Mouse (Mus musculus) hindbrain, embryonic 15.5 days (tissue): ENCODE measurements around the gene Nup35. TPM values are rescaled to one million over a fixed set of nuclear protein-coding genes. Genes with fewer than 3 reads are reported as not detected.

ENCODE experiments used
- ATAC-seq: fragments of 200-750 bp; cut with Nextera tagmentation; 2 replicates; pipeline ENCODE4 v1.8.0; 2017; ENCODE audit warnings: low read depth, moderate number of reproducible peaks, moderate TSS enrichment; ENCODE audit not compliant: low FRiP score
- H3K27ac ChIP-seq: fragments of 300-500 bp; sonication (generic); replicated peaks from 2 replicates; pipeline ENCODE4 v1.5.1; 2015; ENCODE audit warnings: mild to moderate bottlenecking, inconsistent platforms
- H3K27me3 ChIP-seq: fragments of 300-500 bp; sonication (generic); 2 replicates; pipeline ENCODE4 v1.6.1; 2015; ENCODE audit warnings: control low read depth, inconsistent platforms
- H3K36me3 ChIP-seq: fragments of 300-500 bp; sonication (generic); 2 replicates; pipeline ENCODE4 v1.6.1; 2015; ENCODE audit warnings: control low read depth, inconsistent platforms
- H3K4me1 ChIP-seq: fragments of 300-500 bp; sonication (generic); replicated peaks from 2 replicates; pipeline ENCODE4 v1.6.1; 2015; ENCODE audit warnings: control low read depth, inconsistent platforms
- H3K4me2 ChIP-seq: fragments of 300-500 bp; sonication (generic); 2 replicates; pipeline ENCODE4 v1.6.1; 2015; ENCODE audit warnings: moderate library complexity, mild to moderate bottlenecking, inconsistent platforms
- H3K4me3 ChIP-seq: fragments of 300-500 bp; sonication (generic); 2 replicates; pipeline ENCODE4 v1.5.1; 2015; ENCODE audit warnings: mild to moderate bottlenecking, inconsistent platforms
- H3K9ac ChIP-seq: fragments of 300-500 bp; sonication (generic); 2 replicates; pipeline ENCODE4 v1.6.1; 2015; ENCODE audit warnings: inconsistent platforms
- H3K9me3 ChIP-seq: fragments of 300-500 bp; sonication (generic); 2 replicates; pipeline ENCODE4 v1.6.1; 2016; ENCODE audit warnings: control low read depth, inconsistent platforms
- WGBS: fragments of 180-500 bp; shearing (Covaris S2); methylation state at CpG from one replicate; pipeline ENCODE4 v1.1.7; 2015; 5-methylcytosine and 5-hydroxymethylcytosine counted together
- polyA plus RNA-seq: library from polyadenylated mRNA; unstranded; fragments of >200 nt; fragmentation: Nextera tagmentation; extraction: Ambion mirVana; gene quantifications from 2 replicates; pipeline ENCODE4 v1.2.1, GENCODE M21; 2015

Nup35 gene
- 52.5 and 53.7 TPM in 2 replicates for polyA plus RNA-seq

DNA sequence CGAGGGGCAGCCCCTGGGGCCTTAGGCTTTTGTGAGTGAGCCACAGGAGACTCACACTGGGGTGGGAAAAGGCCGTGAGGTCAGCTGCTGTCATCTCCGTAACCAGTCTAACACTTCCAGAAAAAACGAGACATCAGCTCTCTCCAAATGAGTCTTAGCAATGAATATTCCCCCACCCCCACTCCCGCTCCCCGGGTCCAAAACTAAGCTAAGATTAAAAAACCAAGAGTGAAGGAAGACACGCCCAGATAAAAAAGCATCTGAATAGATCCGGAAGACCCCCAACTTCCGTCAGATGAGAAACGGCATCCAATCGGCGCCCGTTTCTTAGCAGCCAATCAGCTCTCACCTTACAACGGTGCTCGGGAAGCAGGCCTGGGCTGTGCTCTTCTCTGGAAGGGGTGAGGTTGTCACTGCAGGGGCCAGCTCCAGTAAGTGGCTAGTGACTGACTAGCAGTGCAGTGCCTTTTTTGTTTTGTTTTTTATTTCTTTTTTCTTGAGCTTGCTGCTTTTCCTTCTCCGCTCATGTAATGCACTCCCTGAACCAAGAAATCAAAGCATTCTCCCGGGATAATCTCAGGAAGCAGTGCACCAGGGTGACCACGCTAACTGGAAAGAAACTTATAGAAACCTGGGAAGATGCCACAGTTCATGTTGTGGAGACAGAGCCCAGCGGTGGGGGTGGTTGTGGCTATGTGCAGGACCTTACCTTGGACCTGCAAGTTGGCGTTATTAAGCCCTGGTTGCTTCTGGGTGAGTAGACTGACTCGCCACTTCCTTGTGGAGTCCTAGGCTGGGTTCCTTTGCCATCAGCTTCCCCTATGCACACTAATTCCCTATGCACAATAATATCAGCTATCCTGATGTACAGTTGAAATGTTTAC, at the start of gene Nup35, which contains the start of gene Dusp19:
Nup35 (plus strand) TSS at position 383 of the 884 bp plus-strand sequence.
Dusp19 (plus strand) TSS at position 192 of the 884 bp plus-strand sequence.
- Histone ChIP-seq H3K4me2 (peak within 1 kb of the TSS; percentile 80), H3K36me3 (peaks cover 2% of the 10 kb centered on the region; the same call in 1 of the 2 replicates), H3K9ac (peak within 1 kb of the TSS; percentile 65), H3K9me3 (no peaks in the 10 kb centered on the region), H3K4me1 (peaks cover 14% of the 10 kb centered on the region), H3K27me3 (no peaks in the 10 kb centered on the region), H3K27ac (peak within 1 kb of the TSS; percentile 85), H3K4me3 (peak within 1 kb of the TSS; percentile 70)
- WGBS = 1% methylated on average over 21 of the region's 21 CpGs
- peak; percentile 99 for ATAC-seq

DNA sequence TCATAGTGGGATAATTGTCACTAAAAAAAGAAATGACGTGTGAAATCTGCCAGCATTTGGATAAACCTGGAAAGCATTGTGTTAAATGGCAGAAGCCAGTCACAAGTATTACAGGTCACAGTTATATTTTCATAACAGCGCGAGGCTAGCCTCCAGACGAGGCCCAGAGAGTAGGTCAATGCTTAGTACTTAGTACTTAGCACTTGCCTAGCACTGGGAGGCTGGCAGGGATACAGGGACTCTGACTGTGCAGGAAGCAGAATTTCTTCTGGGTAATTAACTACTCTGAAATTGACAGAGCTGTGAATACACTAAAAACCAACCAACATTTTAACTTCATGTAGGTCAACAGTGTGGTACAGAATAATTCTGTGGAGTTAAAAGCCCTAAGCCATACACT, 49.6 kb upstream of the Nup35 start:
- H3K4me2 ChIP-seq = no peak overlapping the region
- H3K4me1 ChIP-seq = 0 out of 2 replicates have a peak, but pooled peaks cover 3% of the 10 kb centered on the region
- no peak overlapping the region for H3K27ac ChIP-seq
- ATAC-seq = no peak
- H3K4me3 ChIP-seq = no peak overlapping the region
- H3K27me3 ChIP-seq = no peaks in the 10 kb centered on the region
- 90% methylated on average over 4 of the region's 4 CpGs for WGBS
- no peaks in the 10 kb centered on the region for H3K36me3 ChIP-seq
- H3K9ac ChIP-seq = no peak overlapping the region
- H3K9me3 ChIP-seq = no peaks in the 10 kb centered on the region

DNA sequence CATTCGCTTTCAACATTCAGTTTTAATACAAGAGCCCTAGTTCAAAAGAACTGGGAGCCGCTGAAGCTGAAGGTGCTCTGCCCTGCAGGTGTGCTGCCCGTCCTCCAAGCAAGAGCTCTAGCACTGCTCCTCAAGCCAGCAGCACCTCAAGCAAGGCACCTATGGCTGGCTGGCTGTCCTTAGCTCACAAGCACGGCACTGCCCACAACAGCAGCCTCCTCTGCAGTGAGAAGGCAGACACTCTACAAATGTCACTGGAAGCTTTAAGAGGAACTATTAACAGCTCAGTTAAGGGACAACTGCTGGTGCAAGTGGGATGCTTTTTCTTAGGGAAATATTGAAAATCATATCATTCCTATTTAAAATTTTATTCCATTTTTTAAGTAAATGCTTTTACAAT, 46.4 kb upstream of the Nup35 start:
- H3K4me2 ChIP-seq = no peak overlapping the region
- 71% methylated on average over 4 of the region's 4 CpGs for WGBS
- no peak for ATAC-seq
- H3K4me1 ChIP-seq = peaks cover 3% of the 10 kb centered on the region; the same call in 1 of the 2 replicates
- H3K36me3 ChIP-seq = no peaks in the 10 kb centered on the region
- no peaks in the 10 kb centered on the region for H3K27me3 ChIP-seq
- H3K27ac ChIP-seq = no peak overlapping the region
- H3K4me3 ChIP-seq = no peak overlapping the region
- no peaks in the 10 kb centered on the region for H3K9me3 ChIP-seq
- H3K9ac ChIP-seq = no peak overlapping the region

DNA sequence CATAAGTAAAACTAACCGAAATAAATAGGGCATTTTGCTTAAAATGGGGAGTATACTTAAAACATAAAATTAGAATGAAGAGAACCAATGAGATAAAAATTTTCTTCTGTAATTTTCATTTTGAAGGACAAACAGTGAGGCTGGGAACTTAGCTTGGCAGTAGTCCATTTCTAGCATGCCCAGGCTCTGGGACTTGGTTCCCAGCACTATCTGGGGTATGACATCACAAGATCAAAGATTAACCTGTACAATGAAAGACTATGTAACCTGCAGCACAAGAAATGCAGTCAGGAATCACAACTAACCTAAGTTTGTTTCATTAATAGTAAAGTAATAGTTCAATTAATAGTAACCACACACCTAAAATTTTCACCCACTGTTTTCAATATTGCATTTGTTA, 39.8 kb upstream of the Nup35 start:
- 96% methylated on average over 1 of the region's 1 CpGs for WGBS
- no peaks in the 10 kb centered on the region for H3K36me3 ChIP-seq
- H3K27ac ChIP-seq = no peak overlapping the region
- H3K4me2 ChIP-seq = no peak overlapping the region
- H3K27me3 ChIP-seq = no peaks in the 10 kb centered on the region
- no peak overlapping the region for H3K4me3 ChIP-seq
- ATAC-seq = no peak
- peaks cover 16% of the 10 kb centered on the region for H3K4me1 ChIP-seq
- H3K9me3 ChIP-seq = no peaks in the 10 kb centered on the region
- no peak overlapping the region for H3K9ac ChIP-seq

DNA sequence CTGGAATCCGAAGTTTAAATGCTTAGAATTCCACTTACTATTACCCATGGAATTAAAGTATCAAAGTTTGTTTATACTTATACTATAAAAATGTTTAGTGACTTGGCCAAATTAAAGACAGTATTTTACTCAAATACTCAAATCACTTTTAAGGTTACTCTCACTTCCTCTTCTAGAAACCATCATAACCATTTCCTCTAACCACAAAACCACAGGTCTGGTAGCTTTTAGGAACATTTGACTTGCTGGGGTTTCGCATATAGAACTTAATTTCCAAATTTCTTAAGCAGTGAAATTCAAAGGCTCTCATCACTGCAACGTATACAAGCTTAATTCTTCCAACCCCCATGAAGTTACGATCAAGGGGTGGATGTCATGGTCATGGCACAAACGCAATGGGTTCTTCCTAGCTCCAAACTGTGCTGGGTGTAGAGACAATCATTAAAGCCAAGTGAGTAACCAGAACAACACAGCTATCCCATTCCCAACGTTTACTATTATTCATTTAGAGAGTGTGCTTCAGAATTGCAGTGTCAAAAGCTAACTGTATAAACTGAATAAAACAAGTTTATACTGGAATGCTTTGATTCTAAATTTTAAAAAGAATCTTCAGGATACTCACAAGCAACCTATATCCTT, 37.7 kb upstream of the Nup35 start:
- Histone ChIP-seq H3K9me3 (no peaks in the 10 kb centered on the region), H3K27ac (0 out of 2 replicates have a peak overlapping the region, but pooled peaks have one; percentile 8), H3K4me2 (peak overlapping the region; percentile 72), H3K27me3 (no peaks in the 10 kb centered on the region), H3K4me3 (peak overlapping the region; percentile 95), H3K4me1 (peaks cover 16% of the 10 kb centered on the region), H3K36me3 (no peaks in the 10 kb centered on the region), H3K9ac (peak overlapping the region; percentile 33; the same call in 1 of the 2 replicates)
- 41% methylated on average over 6 of the region's 6 CpGs for WGBS
- no peak for ATAC-seq

DNA sequence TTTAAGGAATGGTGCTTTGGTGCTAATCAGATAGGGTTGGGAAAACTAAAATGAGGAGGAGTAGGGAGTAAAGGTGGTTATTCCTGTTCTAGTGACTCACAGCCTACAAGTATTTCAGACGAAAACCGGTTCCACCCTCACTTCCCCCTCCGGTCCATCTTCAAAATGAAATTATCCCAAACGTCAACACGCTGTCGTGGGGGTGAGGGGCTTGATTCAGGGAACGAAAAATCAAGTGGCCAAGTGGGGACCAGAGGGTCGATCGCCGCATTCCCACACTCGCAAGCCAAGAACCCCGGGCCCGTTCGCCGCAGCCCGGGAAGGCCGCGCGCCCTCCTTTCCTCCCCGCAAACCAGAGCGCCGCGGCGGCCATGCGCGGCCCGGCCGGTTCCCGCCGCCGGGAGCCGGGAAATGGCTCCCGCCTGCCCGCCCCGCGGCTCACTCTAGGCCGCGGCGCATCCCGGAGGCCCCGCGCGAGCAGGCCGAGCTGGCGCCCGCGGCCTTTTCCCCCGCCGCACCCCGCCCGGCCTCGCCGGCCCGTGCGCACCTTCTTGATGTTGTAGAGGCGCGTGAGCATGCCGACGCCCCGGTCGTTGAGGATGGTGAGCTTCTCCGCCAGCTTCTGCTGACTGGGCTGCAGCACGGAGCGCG, 36.6 kb upstream of the Nup35 start:
- no peaks in the 10 kb centered on the region for H3K27me3 ChIP-seq
- 0% methylated on average over 48 of the region's 65 CpGs for WGBS
- H3K27ac ChIP-seq = peak overlapping the region; percentile 98
- no peaks in the 10 kb centered on the region for H3K36me3 ChIP-seq
- peak overlapping the region; percentile 95 for H3K4me3 ChIP-seq
- H3K4me1 ChIP-seq = peaks cover 16% of the 10 kb centered on the region
- no peaks in the 10 kb centered on the region for H3K9me3 ChIP-seq
- H3K9ac ChIP-seq = peak overlapping the region; percentile 99
- peak; percentile 68 for ATAC-seq
- H3K4me2 ChIP-seq = peak overlapping the region; percentile 72

DNA sequence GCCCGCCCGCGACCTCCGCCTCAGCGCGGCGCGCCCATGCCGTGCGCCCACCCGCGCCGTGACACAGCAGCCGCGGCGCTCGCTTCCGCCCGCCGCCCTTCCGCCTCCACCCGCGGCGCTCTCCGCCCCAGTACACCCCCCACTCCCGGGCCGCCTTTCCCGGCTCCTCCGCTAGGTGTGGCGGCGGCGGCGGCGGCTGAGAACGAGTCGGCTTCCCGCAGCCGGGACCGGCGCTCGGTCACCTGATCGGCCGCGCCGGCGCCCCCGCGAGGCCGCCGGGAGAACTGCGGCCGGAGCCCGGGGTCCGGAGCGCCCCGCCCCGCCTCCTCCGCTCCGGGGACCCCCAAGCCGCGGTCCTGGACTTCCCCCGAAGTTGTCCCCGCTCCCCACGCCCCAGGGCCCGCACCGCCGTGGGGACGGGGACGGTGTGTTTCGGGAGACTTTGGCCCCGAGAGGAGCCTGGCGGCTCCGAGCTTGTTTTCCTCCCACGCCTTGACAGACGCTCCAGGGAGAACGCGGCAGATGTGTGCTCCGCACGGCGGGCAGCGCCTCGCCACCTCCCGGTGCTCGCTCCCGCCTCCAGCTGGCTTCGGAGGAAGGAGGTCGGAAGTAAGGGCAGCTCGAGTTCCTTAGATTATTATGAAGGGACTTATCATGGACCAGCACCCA, 35.9 kb upstream of the Nup35 start, which contains the start of gene Nckap1:
Nckap1 (minus strand) TSS at position 338 of the 669 bp plus-strand sequence.
- ATAC-seq = peak; percentile 96
- Histone ChIP-seq H3K9ac (peak within 1 kb of the TSS; percentile 99), H3K27ac (peak within 1 kb of the TSS; percentile 98), H3K4me1 (peaks cover 16% of the 10 kb centered on the region), H3K27me3 (no peaks in the 10 kb centered on the region), H3K36me3 (no peaks in the 10 kb centered on the region), H3K4me2 (peak within 1 kb of the TSS; percentile 72), H3K4me3 (peak within 1 kb of the TSS; percentile 95), H3K9me3 (no peaks in the 10 kb centered on the region)
- under 1% methylated on average over 65 of the region's 88 CpGs for WGBS

DNA sequence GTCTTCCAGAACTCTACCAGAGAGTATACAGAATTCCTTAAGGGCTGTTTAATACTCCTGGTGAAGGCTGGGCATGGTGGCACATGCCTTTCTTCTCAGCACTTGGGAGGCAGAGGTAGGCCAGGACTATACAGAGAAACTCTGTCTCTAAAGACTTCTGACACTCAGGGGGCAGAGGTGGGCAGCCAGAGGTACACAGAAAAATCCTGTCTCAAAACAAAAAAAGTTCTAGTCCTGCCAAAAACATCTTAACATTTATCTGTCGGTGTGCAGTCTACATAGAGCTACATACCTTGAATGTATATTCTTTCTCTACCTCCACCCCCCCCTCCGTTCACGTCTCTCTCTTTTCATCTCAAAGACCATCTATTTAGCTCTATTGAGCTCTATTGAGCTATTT, 34.7 kb upstream of the Nup35 start:
- 91% methylated on average over 3 of the region's 3 CpGs for WGBS
- Histone ChIP-seq H3K27ac (no peak overlapping the region), H3K4me3 (no peak overlapping the region), H3K9ac (no peak overlapping the region), H3K36me3 (no peaks in the 10 kb centered on the region), H3K4me2 (no peak overlapping the region), H3K27me3 (no peaks in the 10 kb centered on the region), H3K9me3 (no peaks in the 10 kb centered on the region), H3K4me1 (peaks cover 16% of the 10 kb centered on the region)
- no peak for ATAC-seq

DNA sequence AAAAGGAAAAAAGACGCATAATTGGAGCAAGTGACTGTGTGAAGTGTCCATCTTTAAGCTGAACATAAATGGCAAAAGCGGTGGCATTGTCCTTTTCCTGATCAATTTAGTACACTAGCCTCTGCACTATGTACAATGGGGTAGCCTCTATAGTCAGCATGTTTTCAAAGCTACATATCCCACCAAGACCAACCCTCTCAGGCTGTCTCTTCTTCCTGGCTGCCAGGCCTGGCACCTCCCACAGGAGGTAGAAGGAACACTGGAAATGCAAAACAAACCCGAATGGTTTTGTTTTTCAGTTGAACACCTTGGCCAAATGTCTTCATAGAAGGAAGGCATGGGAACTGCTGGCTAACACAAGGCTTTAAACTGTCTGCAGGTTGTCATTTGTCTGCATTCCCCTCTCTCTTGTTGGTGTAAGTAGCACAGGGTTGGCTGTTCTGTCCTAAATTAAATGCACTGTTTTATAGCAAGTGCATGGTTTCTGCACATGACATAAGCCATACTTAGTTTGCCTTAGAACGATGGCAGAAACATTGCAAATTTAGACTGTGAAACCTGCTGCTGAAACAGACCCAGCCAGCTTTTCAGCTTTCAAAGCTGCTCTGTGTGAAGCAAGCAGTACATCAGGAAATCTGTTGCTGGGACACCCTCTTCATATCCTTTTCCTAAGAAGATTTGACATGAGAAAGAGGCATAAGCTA, 22.7 kb upstream of the Nup35 start:
- WGBS = 80% methylated on average over 4 of the region's 4 CpGs
- no peak for ATAC-seq

DNA sequence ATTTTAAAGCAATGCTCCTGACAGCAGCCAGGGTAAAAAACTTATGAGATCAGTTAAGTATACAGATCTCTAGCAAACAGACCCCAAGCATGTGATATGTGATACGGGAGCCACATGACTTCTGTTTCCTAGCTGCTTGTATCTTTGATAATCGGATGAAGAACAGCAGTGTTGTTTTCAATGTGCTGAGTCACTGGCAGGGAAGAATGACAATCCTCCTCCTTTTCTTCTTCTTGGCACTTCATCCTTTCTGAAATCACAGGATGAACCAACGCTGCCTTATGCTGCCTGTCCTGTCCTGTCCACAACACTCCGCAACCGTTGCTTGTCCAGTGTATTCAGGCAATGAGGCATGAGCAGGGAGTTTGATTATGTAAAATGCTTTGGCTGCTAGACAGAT, 20.1 kb upstream of the Nup35 start:
- no peaks in the 10 kb centered on the region for H3K4me1 ChIP-seq
- no peak overlapping the region for H3K4me2 ChIP-seq
- H3K9ac ChIP-seq = no peak overlapping the region
- no peaks in the 10 kb centered on the region for H3K9me3 ChIP-seq
- H3K27me3 ChIP-seq = no peaks in the 10 kb centered on the region
- H3K4me3 ChIP-seq = no peak overlapping the region
- 65% methylated on average over 5 of the region's 5 CpGs for WGBS
- ATAC-seq = no peak
- H3K27ac ChIP-seq = no peak overlapping the region
- no peaks in the 10 kb centered on the region for H3K36me3 ChIP-seq

More for the DNA sequence above, 22.7 kb upstream of the Nup35 start:
- Histone ChIP-seq H3K9me3 (no peaks in the 10 kb centered on the region), H3K4me2 (no peak overlapping the region), H3K4me3 (no peak overlapping the region), H3K4me1 (no peaks in the 10 kb centered on the region), H3K36me3 (no peaks in the 10 kb centered on the region), H3K27me3 (no peaks in the 10 kb centered on the region), H3K9ac (no peak overlapping the region), H3K27ac (no peak overlapping the region)

DNA sequence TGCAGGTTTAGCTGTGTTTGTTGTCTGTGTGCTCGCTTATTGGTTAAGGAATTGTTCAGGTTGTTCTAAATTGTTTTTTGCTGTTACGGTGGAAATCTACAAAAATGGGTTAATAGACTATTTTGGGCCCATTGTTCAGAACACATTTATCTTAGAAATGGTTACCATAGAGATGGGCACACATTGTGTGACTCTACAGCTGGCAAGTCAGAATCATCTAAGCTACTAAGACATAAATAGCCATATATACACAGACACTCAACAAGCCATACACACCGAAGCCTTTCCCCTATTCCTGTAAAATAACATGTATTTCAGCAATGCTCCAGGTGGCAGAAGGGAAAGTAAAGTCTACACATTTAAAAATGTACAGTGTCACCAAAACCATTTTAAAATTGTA, 17.2 kb upstream of the Nup35 start:
- no peaks in the 10 kb centered on the region for H3K27me3 ChIP-seq
- no peak for ATAC-seq
- no peak overlapping the region for H3K4me3 ChIP-seq
- no peak overlapping the region for H3K4me2 ChIP-seq
- H3K4me1 ChIP-seq = no peaks in the 10 kb centered on the region
- 85% methylated on average over 3 of the region's 3 CpGs for WGBS
- H3K27ac ChIP-seq = no peak overlapping the region
- no peaks in the 10 kb centered on the region for H3K9me3 ChIP-seq
- H3K9ac ChIP-seq = no peak overlapping the region
- H3K36me3 ChIP-seq = no peaks in the 10 kb centered on the region
